Mouse (Mus musculus) B cell, adult 2 months (primary cell): Measurements from ENCODE around the gene Olfr303.
"Not testable (repeated sequence)": the region's sequence is repeated elsewhere in the genome, so short reads cannot be mapped to it uniquely, and the experiment has no call there.

Experiments
- DNase-seq, 2 experiments: peaks; one replicate each; pipeline ENCODE4 v3.0.0; 2022

Olfr303 gene

DNA sequence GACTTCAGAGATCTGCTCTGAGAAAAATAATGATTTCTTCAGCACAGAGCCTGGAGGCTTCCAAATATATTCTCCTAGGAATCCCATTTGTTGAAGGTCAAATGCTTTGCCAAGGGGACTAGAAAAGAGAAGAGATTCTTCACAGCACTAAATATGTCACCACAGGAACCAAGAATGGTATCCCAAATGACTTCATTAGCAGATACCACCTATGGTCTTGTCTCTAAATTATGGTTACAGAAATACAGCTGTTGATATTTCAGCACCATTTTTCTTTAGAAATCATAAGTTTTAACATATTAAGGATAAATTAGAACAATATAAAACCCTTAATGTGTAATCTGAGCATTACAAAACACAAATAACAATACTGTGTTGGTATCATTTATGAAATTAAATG is at the start of gene Olfr303:
TSS of gene Olfr303 (minus strand) at position 101 of the 400 bp plus-strand sequence.
- no peak for DNase-seq

DNA sequence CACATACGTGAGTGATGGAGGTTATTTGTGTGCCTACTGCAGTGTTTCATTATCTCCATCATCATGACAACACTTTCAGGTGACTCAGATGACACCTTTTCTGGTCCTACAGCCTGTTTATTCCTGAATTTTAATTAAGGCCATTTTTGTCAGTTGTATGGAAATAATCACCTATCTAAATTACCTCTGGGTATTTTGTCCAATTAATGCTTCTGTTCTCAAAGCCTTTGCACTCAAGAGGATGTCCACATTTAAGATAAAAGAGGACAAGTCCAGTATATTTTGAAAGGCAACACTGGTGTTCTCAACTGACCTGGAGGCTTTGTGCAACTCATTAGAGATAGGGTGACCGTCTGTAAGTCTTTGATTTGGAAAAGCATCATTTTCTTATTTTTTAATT is 6.0 kb upstream of the Olfr303 start, which contains the start of gene Olfr301:
TSS of gene Olfr301 (plus strand) at position 301 of the 400 bp plus-strand sequence.
- no peak for DNase-seq

GRCm38 (mm10) chr7:86386558-86386957 is 11.0 kb downstream of the Olfr303 start, which contains the start of gene Olfr304:
TSS of gene Olfr304 (minus strand) at chr7:86386658.
- no peak for DNase-seq

DNA sequence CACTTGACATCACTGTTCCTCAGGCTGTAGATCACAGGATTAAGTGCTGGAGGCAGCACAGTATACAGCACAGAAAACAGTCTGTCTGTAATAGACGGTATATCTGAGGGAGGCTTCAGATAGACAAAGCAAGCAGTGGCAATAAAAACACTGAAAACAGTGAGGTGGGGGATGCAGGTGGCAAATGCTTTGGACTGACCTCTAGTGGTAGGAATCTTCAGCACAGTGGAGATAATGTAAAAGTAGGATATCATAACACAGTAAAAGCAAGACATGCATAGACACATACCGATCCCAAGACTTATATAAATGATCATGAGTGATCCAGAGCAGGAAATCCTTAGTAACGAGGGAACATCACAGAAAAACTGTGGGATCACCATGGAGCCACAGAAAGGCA is 11.8 kb downstream of the Olfr303 start:
- no peak for DNase-seq

DNA sequence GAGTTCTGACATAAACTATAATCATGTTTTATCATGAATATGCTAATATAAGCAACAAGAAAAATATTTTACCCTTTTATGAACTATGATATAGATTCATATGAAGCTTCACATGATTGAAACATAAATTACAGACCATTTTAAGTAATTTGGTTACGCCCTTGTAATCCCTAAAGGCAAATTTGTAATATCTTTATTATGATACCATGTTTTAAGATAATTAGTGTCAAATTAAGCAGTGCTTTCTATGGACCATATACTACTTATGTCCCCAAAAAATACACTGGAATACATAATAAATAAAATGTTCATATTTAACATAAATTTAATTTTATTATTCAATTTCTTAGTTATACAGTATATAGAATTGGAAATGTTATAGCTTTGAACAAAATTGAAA is 30.8 kb downstream of the Olfr303 start, which contains the start of gene Olfr305:
TSS of gene Olfr305 (minus strand) at position 101 of the 400 bp plus-strand sequence.
- no peak for DNase-seq

- DNase-seq: not testable (repeated sequence)
Observed at GRCm38 (mm10) chr7:86346296-86346695, 51.3 kb downstream of the Olfr303 start.

DNA sequence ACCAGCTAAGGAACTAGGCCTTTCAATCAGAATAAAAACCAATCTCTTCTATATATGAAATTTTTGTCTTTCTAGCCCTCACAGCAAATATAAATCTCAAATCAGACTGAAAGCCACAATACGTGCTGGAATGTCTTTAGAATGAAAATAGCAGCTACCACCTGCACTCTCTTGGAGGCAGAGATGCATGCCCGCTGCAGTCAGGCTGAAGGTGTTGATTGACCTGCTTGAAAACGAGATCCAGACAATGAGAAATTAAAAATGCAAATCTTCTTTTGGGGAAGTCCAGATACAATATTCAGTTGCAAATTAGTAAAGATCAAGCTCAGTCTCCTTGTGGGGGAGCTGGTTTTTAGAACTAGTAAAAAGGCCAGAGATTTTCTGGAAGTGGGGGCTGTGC is 53.3 kb downstream of the Olfr303 start:
- DNase-seq: no peak

DNA sequence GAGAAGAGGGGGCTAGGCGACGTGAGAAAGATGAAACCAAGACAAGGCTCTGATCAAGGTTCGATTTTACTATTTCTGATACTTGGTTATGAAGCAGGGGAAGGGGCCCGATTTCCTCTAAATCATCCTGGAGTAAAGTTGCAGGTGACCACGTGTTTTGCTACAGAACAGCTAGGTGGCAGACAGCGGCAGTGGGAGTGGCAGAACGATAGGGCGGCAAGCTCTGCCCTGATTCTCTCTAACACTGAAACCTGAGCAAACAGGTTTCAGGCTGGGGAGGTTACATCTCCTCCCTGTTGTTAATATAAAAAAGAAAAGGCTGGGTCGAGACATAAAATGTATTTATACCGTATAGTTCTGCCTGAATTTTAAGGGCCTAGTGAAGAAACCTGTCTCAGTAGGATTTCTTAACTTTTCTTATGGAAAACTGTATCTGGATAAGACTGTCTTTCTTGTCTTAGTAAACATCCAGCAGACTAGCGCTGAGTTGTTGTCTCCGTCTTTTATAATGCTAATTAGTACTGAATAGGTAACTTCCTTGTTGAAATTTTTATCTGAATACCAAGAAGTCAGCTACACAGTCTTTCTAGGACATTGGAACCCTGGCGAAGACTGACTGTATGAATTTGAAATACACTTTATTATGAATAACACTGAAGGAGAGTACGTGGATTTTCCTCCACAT is 54.6 kb downstream of the Olfr303 start:
- no peak for DNase-seq
